Mouse (Mus musculus): ENCODE data around the gene Srpx2. TPM values are rescaled to one million over a fixed set of nuclear protein-coding genes. Genes with fewer than 3 reads are reported as not detected.

Gene Srpx2
- total RNA-seq (2021) = 1 to 10 TPM; 4.3 to 4.7 TPM

- intact Hi-C loops (cut with DNase I) = no loop called here
- no peak for DNase-seq (ENCODE audit: low spot score)
These were observed at the start of gene Srpx2 for GRCm38 (mm10) chrX:133908261-133908660. Srpx2 (plus strand) TSS chrX:133908426.

- intact Hi-C loops (cut with DNase I) = no loop called here
These were observed 38.5 kb upstream of the Srpx2 start for GRCm38 (mm10) chrX:133869743-133870142.

GRCm38 (mm10) chrX:133887308-133887707 is 20.9 kb upstream of the Srpx2 start:
- intact Hi-C loops (cut with DNase I) = no loop called here
- no peak for DNase-seq (ENCODE audit: low spot score)

More at GRCm38 (mm10) chrX:133869743-133870142, 38.5 kb upstream of the Srpx2 start:
- DNase-seq (ENCODE audit: low spot score) = no peak

GRCm38 (mm10) chrX:133888111-133888510 is 20.1 kb upstream of the Srpx2 start:
- intact Hi-C loops (cut with DNase I) = no loop called here
- DNase-seq (ENCODE audit: low spot score) = no peak

- intact Hi-C loops (cut with DNase I) = loop anchor here (5.0 to 10.0 kb wide), 2 partner anchors 111 to 163 kb away; no protein-coding TSS in a partner anchor
These were observed 10.1 kb upstream of the Srpx2 start, which contains the start of gene Tspan6 for GRCm38 (mm10) chrX:133898014-133898542. Tspan6 (minus strand) TSS chrX:133898429.

GRCm38 (mm10) chrX:133911397-133912103 is 3.3 kb downstream of the Srpx2 start:
- DNase-seq (ENCODE audit: low spot score) = no peak
- intact Hi-C loops (cut with DNase I) = no loop called here

More at GRCm38 (mm10) chrX:133898014-133898542, 10.1 kb upstream of the Srpx2 start, which contains the start of gene Tspan6:
- DNase-seq (ENCODE audit: low spot score) = peak; percentile 54

GRCm38 (mm10) chrX:133913006-133913405 is 4.8 kb downstream of the Srpx2 start:
- DNase-seq (ENCODE audit: low spot score) = no peak
- intact Hi-C loops (cut with DNase I) = no loop called here

GRCm38 (mm10) chrX:133914219-133914618 is 6.0 kb downstream of the Srpx2 start:
- DNase-seq (ENCODE audit: low spot score) = peak; percentile 20
- intact Hi-C loops (cut with DNase I) = no loop called here

- intact Hi-C loops (cut with DNase I) = no loop called here
- DNase-seq (ENCODE audit: low spot score) = no peak
These were observed 13.0 kb downstream of the Srpx2 start for GRCm38 (mm10) chrX:133921187-133921586.

GRCm38 (mm10) chrX:133926760-133927159 is 18.5 kb downstream of the Srpx2 start:
- DNase-seq (ENCODE audit: low spot score) = no peak
- intact Hi-C loops (cut with DNase I) = no loop called here

- intact Hi-C loops (cut with DNase I) = loop anchor here (1.0 kb wide), 1 partner anchor 88 kb away; no protein-coding TSS in a partner anchor
- DNase-seq (ENCODE audit: low spot score) = no peak
These were observed 23.2 kb downstream of the Srpx2 start for GRCm38 (mm10) chrX:133931302-133932013.

- DNase-seq (ENCODE audit: low spot score) = no peak
- intact Hi-C loops (cut with DNase I) = no loop called here
These were observed 28.5 kb downstream of the Srpx2 start for GRCm38 (mm10) chrX:133936605-133937225.

- intact Hi-C loops (cut with DNase I) = no loop called here
- DNase-seq (ENCODE audit: low spot score) = no peak
These were observed 31.3 kb downstream of the Srpx2 start for GRCm38 (mm10) chrX:133939561-133939960.

GRCm38 (mm10) chrX:133947427-133947826 is 39.2 kb downstream of the Srpx2 start:
- DNase-seq (ENCODE audit: low spot score) = no peak

GRCm38 (mm10) chrX:133954661-133955060 is 46.4 kb downstream of the Srpx2 start:
- intact Hi-C loops (cut with DNase I) = no loop called here
- DNase-seq (ENCODE audit: low spot score) = no peak

More at GRCm38 (mm10) chrX:133947427-133947826, 39.2 kb downstream of the Srpx2 start:
- intact Hi-C loops (cut with DNase I) = loop anchor here (1.0 kb wide), 1 partner anchor 72 kb away; no protein-coding TSS in a partner anchor

GRCm38 (mm10) chrX:133960617-133961016 is 52.4 kb downstream of the Srpx2 start:
- DNase-seq (ENCODE audit: low spot score) = no peak
- intact Hi-C loops (cut with DNase I) = no loop called here

GRCm38 (mm10) chrX:133964615-133965014 is 56.4 kb downstream of the Srpx2 start:
- intact Hi-C loops (cut with DNase I) = no loop called here
- no peak for DNase-seq (ENCODE audit: low spot score)

- intact Hi-C loops (cut with DNase I) = no loop called here
- no peak for DNase-seq (ENCODE audit: low spot score)
These were observed 73.2 kb downstream of the Srpx2 start, which contains the start of gene Sytl4 for GRCm38 (mm10) chrX:133981231-133982002. Sytl4 (minus strand) TSS chrX:133981812.
